Mouse (Mus musculus): ENCODE measurements at regions not wholly inside any gene's neighbourhood (a gene's known extent, or its start where the extent isn't known, plus 50 kb on each side); places are given as distances from the start of the nearest gene placed in this dataset.

GRCm38 (mm10) chr13:114742534-114742933 lies 75.5 kb upstream of the Mocs2 start:
- no peak for TF ChIP-seq CTCF (IDR thresholded peaks at IDR 0.05; ENCODE audit: low read depth, low read length)
- TF ChIP-seq POLR2A (IDR thresholded peaks at IDR 0.05; ENCODE audit: extremely low read depth, insufficient read depth, low read length): no peak

Data from liver, adult 2 months (tissue).